Mouse (Mus musculus): ENCODE measurements around the gene Snapc1. TPM values are rescaled to one million over a fixed set of nuclear protein-coding genes. Genes with fewer than 3 reads are reported as not detected.

Gene Snapc1
- total and polyA plus RNA-seq, 2 experiments from 2014 or later, result 13.4 to 23.4 TPM

GRCm38 (mm10) chr12:73957676-73958075, 6.6 kb upstream of the Snapc1 start:
- Histone ChIP-seq H3K9me3 (ENCODE audit: low read length) (no peaks in the 10 kb centered on the region), H3K27me3 (ENCODE audit: insufficient read depth, low read length) (no peaks in the 10 kb centered on the region), H3K4me3 (ENCODE audit: low read depth, low read length) (no peak overlapping the region), H3K9ac (replicated peaks; ENCODE audit: low read length, poor library complexity, severe bottlenecking) (no peak overlapping the region), H3K4me2 (ENCODE audit: low read depth, low read length, poor library complexity, severe bottlenecking) (no peak overlapping the region), H3K36me3 (ENCODE audit: insufficient read depth, low read length) (no peaks in the 10 kb centered on the region), H3K27ac (ENCODE audit: low read depth, low read length) (no peak overlapping the region), H3K4me1 (ENCODE audit: insufficient read depth, low read length) (no peaks in the 10 kb centered on the region)
- 84% methylated on average over 3 of the region's 3 CpGs for WGBS
- TF ChIP-seq CTCF (IDR thresholded peaks at IDR 0.05), result no peak
- DNase-seq (ENCODE audit: low spot score), result no peak
- no peak for ATAC-seq (ENCODE audit: low FRiP score)

GRCm38 (mm10) chr12:73958830-73959229, 5.5 kb upstream of the Snapc1 start:
- Histone ChIP-seq H3K27me3 (ENCODE audit: insufficient read depth, low read length) (no peaks in the 10 kb centered on the region), H3K4me1 (ENCODE audit: insufficient read depth, low read length) (no peaks in the 10 kb centered on the region), H3K36me3 (ENCODE audit: insufficient read depth, low read length) (no peaks in the 10 kb centered on the region), H3K27ac (ENCODE audit: low read depth, low read length) (no peak overlapping the region), H3K4me2 (ENCODE audit: low read depth, low read length, poor library complexity, severe bottlenecking) (no peak overlapping the region), H3K9ac (replicated peaks; ENCODE audit: low read length, poor library complexity, severe bottlenecking) (no peak overlapping the region), H3K9me3 (ENCODE audit: low read length) (no peaks in the 10 kb centered on the region), H3K4me3 (ENCODE audit: low read depth, low read length) (no peak overlapping the region)
- 92% methylated on average over 2 of the region's 2 CpGs for WGBS
- no peak for DNase-seq (ENCODE audit: low spot score)
- no peak for TF ChIP-seq CTCF (IDR thresholded peaks at IDR 0.05)
- no peak for ATAC-seq (ENCODE audit: low FRiP score)

GRCm38 (mm10) chr12:73969142-73969541, 4.9 kb downstream of the Snapc1 start:
- peaks cover 31% of the 10 kb centered on the region for H3K36me3 ChIP-seq (ENCODE audit: insufficient read depth, low read length)

GRCm38 (mm10) chr12:73974584-73974983, 10.3 kb downstream of the Snapc1 start:
- Histone ChIP-seq H3K4me1 (ENCODE audit: insufficient read depth, low read length) (no peaks in the 10 kb centered on the region), H3K27ac (ENCODE audit: low read depth, low read length) (no peak overlapping the region), H3K9me3 (ENCODE audit: low read length) (no peaks in the 10 kb centered on the region), H3K4me2 (ENCODE audit: low read depth, low read length, poor library complexity, severe bottlenecking) (no peak overlapping the region), H3K27me3 (ENCODE audit: insufficient read depth, low read length) (no peaks in the 10 kb centered on the region), H3K9ac (replicated peaks; ENCODE audit: low read length, poor library complexity, severe bottlenecking) (no peak overlapping the region), H3K36me3 (ENCODE audit: insufficient read depth, low read length) (peaks cover 65% of the 10 kb centered on the region), H3K4me3 (ENCODE audit: low read depth, low read length) (no peak overlapping the region)
- DNase-seq (ENCODE audit: low spot score), result no peak
- TF ChIP-seq CTCF (IDR thresholded peaks at IDR 0.05), result no peak
- ATAC-seq (ENCODE audit: low FRiP score), result no peak
- WGBS, result 88% methylated on average over 6 of the region's 6 CpGs

More at GRCm38 (mm10) chr12:73969142-73969541, 4.9 kb downstream of the Snapc1 start:
- H3K4me2 ChIP-seq (ENCODE audit: low read depth, low read length, poor library complexity, severe bottlenecking), result no peak overlapping the region
- no peak for TF ChIP-seq CTCF (IDR thresholded peaks at IDR 0.05)
- H3K9me3 ChIP-seq (ENCODE audit: low read length), result no peaks in the 10 kb centered on the region
- H3K4me3 ChIP-seq (ENCODE audit: low read depth, low read length), result no peak overlapping the region
- no peaks in the 10 kb centered on the region for H3K4me1 ChIP-seq (ENCODE audit: insufficient read depth, low read length)
- H3K9ac ChIP-seq (replicated peaks; ENCODE audit: low read length, poor library complexity, severe bottlenecking), result no peak overlapping the region
- H3K27ac ChIP-seq (ENCODE audit: low read depth, low read length), result no peak overlapping the region
- 96% methylated on average over 8 of the region's 8 CpGs for WGBS
- no peaks in the 10 kb centered on the region for H3K27me3 ChIP-seq (ENCODE audit: insufficient read depth, low read length)
- ATAC-seq (ENCODE audit: low FRiP score) (no peak), DNase-seq (ENCODE audit: low spot score) (no peak)

GRCm38 (mm10) chr12:73978144-73978543, 13.9 kb downstream of the Snapc1 start:
- TF ChIP-seq CTCF (IDR thresholded peaks at IDR 0.05), result no peak
- Histone ChIP-seq H3K4me2 (ENCODE audit: low read depth, low read length, poor library complexity, severe bottlenecking) (no peak overlapping the region), H3K36me3 (ENCODE audit: insufficient read depth, low read length) (peaks cover 51% of the 10 kb centered on the region), H3K27me3 (ENCODE audit: insufficient read depth, low read length) (no peaks in the 10 kb centered on the region), H3K9me3 (ENCODE audit: low read length) (no peaks in the 10 kb centered on the region), H3K4me1 (ENCODE audit: insufficient read depth, low read length) (no peaks in the 10 kb centered on the region), H3K4me3 (ENCODE audit: low read depth, low read length) (no peak overlapping the region), H3K27ac (ENCODE audit: low read depth, low read length) (no peak overlapping the region), H3K9ac (replicated peaks; ENCODE audit: low read length, poor library complexity, severe bottlenecking) (no peak overlapping the region)
- ATAC-seq (ENCODE audit: low FRiP score) (no peak), DNase-seq (ENCODE audit: low spot score) (no peak)
- 85% methylated on average over 3 of the region's 3 CpGs for WGBS

GRCm38 (mm10) chr12:73979667-73980066, 15.4 kb downstream of the Snapc1 start:
- no peak for TF ChIP-seq CTCF (IDR thresholded peaks at IDR 0.05)
- peaks cover 48% of the 10 kb centered on the region for H3K36me3 ChIP-seq (ENCODE audit: insufficient read depth, low read length)
- DNase-seq (ENCODE audit: low spot score) (no peak), ATAC-seq (ENCODE audit: low FRiP score) (no peak)
- WGBS, result 96% methylated on average over 5 of the region's 5 CpGs
- H3K4me2 ChIP-seq (ENCODE audit: low read depth, low read length, poor library complexity, severe bottlenecking), result no peak overlapping the region
- H3K9ac ChIP-seq (replicated peaks; ENCODE audit: low read length, poor library complexity, severe bottlenecking), result no peak overlapping the region
- no peaks in the 10 kb centered on the region for H3K4me1 ChIP-seq (ENCODE audit: insufficient read depth, low read length)
- H3K9me3 ChIP-seq (ENCODE audit: low read length), result no peaks in the 10 kb centered on the region
- no peak overlapping the region for H3K4me3 ChIP-seq (ENCODE audit: low read depth, low read length)
- no peak overlapping the region for H3K27ac ChIP-seq (ENCODE audit: low read depth, low read length)
- H3K27me3 ChIP-seq (ENCODE audit: insufficient read depth, low read length), result no peaks in the 10 kb centered on the region

Data from midbrain, postnatal 0 days (tissue).